Mouse (Mus musculus): Measurements from ENCODE around the gene Nfkbie. TPM values are rescaled to one million over a fixed set of nuclear protein-coding genes. Genes with fewer than 3 reads are reported as not detected.
A peak's percentile ranks its signal among the peaks of the same experiment; 100 is the strongest.

Gene Nfkbie
- polyA plus RNA-seq, 1 experiment from 2014 or later: 3.7 TPM

GRCm38 (mm10) chr17:45545278-45545961 is 10.1 kb upstream of the Nfkbie start:
- peaks cover 100% of the 10 kb centered on the region for H3K27me3 ChIP-seq (ENCODE audit: insufficient read depth, poor library complexity, severe bottlenecking)
- peak overlapping the region; percentile 54 for H3K4me3 ChIP-seq
- DNase-seq (ENCODE audit: low spot score): no peak
- 0 out of 2 replicates have a peak, but pooled peaks cover 2% of the 10 kb centered on the region for H3K36me3 ChIP-seq
- H3K27ac ChIP-seq: no peak overlapping the region
- 3% methylated on average over 74 of the region's 74 CpGs for WGBS
- H3K9me3 ChIP-seq: no peaks in the 10 kb centered on the region
- peaks cover 41% of the 10 kb centered on the region for H3K4me1 ChIP-seq

GRCm38 (mm10) chr17:45546941-45547340 is 8.6 kb upstream of the Nfkbie start:
- WGBS: 55% methylated on average over 16 of the region's 16 CpGs
- 0 out of 2 replicates have a peak, but pooled peaks cover 2% of the 10 kb centered on the region for H3K36me3 ChIP-seq
- no peak overlapping the region for H3K4me3 ChIP-seq
- no peaks in the 10 kb centered on the region for H3K9me3 ChIP-seq
- H3K27me3 ChIP-seq (ENCODE audit: insufficient read depth, poor library complexity, severe bottlenecking): peaks cover 99% of the 10 kb centered on the region
- no peak for DNase-seq (ENCODE audit: low spot score)
- H3K4me1 ChIP-seq: peaks cover 44% of the 10 kb centered on the region
- H3K27ac ChIP-seq: no peak overlapping the region

DNA sequence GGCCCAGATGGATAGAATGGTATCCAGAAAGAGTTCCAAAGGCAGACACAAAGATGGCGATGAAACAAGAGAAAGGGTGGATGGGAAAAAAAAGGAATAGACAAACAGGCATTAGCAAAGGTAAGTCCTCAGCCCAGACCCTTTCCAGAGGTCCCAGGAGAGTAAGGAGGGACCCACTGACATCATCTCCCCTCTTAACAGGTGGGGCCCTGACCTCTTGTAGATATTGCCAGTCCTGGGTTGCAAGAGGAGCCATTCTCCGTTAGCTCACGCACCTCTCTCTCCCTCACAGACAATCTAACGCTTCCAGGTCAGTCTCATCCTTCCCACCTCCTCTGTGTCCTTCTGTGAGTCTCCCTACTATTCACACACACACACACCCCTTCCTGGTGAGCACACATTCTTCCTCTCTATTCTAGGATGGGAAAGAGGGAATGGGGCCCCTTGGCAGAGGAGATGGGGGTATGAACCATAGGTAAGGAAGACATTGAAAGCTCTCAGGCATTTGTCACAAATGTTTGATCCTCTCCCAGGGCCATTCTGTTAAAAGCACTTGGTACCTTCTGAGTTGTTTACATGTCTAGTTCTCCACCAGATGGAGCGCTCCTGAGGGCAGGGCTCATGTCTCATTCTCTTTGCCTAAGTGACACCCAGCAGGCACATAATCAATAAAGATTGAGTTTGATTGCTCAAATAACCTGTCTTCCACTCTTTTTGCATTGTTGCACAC is 7.9 kb upstream of the Nfkbie start:
- WGBS: 70% methylated on average over 5 of the region's 5 CpGs
- H3K27ac ChIP-seq: no peak overlapping the region
- peaks cover 45% of the 10 kb centered on the region for H3K4me1 ChIP-seq
- peaks cover 93% of the 10 kb centered on the region for H3K27me3 ChIP-seq (ENCODE audit: insufficient read depth, poor library complexity, severe bottlenecking)
- DNase-seq (ENCODE audit: low spot score): no peak
- 0 out of 2 replicates have a peak, but pooled peaks cover 2% of the 10 kb centered on the region for H3K36me3 ChIP-seq
- no peaks in the 10 kb centered on the region for H3K9me3 ChIP-seq
- no peak overlapping the region for H3K4me3 ChIP-seq

GRCm38 (mm10) chr17:45548541-45549512 is 6.7 kb upstream of the Nfkbie start:
- Histone ChIP-seq H3K9me3 (no peaks in the 10 kb centered on the region), H3K4me1 (peaks cover 44% of the 10 kb centered on the region), H3K27ac (peak overlapping the region; percentile 91), H3K27me3 (ENCODE audit: insufficient read depth, poor library complexity, severe bottlenecking) (peaks cover 88% of the 10 kb centered on the region), H3K4me3 (peak overlapping the region; percentile 86), H3K36me3 (0 out of 2 replicates have a peak, but pooled peaks cover 2% of the 10 kb centered on the region)
- 3% methylated on average over 56 of the region's 68 CpGs for WGBS
- no peak for DNase-seq (ENCODE audit: low spot score)

GRCm38 (mm10) chr17:45549617-45550181 is 5.8 kb upstream of the Nfkbie start, which contains the start of gene Tmem151b:
Gene Tmem151b, minus strand, starts transcription at chr17:45549677.
- Histone ChIP-seq H3K27me3 (ENCODE audit: insufficient read depth, poor library complexity, severe bottlenecking) (peaks cover 88% of the 10 kb centered on the region), H3K4me3 (peak within 1 kb of the TSS; percentile 86), H3K4me1 (peaks cover 35% of the 10 kb centered on the region), H3K9me3 (no peaks in the 10 kb centered on the region), H3K27ac (peak within 1 kb of the TSS; percentile 91), H3K36me3 (0 out of 2 replicates have a peak, but pooled peaks cover 2% of the 10 kb centered on the region)
- DNase-seq (ENCODE audit: low spot score): no peak
- under 1% methylated on average over 23 of the region's 29 CpGs for WGBS

DNA sequence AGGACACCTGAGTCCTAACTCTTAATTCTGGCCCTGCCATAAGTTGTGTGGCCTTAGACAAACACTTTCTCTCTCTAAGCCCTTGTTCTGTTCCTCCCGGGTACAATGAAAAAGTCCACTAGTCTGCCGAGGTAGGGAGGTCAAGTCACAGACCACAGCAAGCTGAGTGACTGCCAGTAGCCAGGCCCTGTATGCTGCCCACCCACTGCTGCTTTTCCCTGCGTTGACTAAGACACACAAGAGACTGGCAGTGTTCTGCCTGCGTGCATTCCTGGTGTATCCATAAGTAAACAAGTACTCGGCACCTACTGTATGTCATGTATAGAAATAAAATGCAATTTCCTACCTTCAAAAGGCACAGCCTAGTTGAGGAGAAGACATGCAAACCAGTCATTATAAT is 5.2 kb upstream of the Nfkbie start:
- Histone ChIP-seq H3K36me3 (0 out of 2 replicates have a peak, but pooled peaks cover 2% of the 10 kb centered on the region), H3K4me3 (peak overlapping the region; percentile 86), H3K27ac (peak overlapping the region; percentile 91; the same call in 1 of the 2 replicates), H3K27me3 (ENCODE audit: insufficient read depth, poor library complexity, severe bottlenecking) (peaks cover 82% of the 10 kb centered on the region), H3K9me3 (no peaks in the 10 kb centered on the region), H3K4me1 (peaks cover 30% of the 10 kb centered on the region)
- WGBS: 31% methylated on average over 5 of the region's 5 CpGs
- DNase-seq (ENCODE audit: low spot score): no peak

DNA sequence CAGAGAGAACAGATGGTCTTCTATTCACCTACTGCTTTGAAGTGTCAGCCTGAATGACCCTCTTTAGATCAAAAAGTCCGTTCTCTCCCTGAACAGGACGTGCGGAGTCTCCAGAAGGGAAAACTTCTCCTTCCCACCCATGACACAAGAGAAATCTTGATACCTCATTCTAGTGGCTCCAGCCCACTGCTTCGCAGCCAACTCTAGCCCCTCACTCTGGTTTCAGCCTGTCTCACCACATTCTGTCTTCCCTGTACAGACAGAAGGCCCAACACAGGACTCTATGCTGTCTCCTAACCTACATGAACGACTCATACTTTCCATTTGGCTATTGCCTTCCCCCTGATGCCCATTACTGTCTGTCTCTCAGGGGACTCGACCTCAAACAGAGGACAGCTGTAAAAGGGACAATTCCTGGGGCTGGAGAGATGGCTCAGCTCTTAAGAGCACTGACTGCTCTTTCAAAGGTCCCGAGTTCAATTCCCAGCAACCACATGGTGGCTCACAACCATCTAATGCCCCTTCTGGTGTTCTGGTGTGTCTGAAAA is 4.2 kb upstream of the Nfkbie start:
- no peak for DNase-seq (ENCODE audit: low spot score)
- Histone ChIP-seq H3K4me3 (no peak overlapping the region), H3K27ac (no peak overlapping the region), H3K36me3 (0 out of 2 replicates have a peak, but pooled peaks cover 2% of the 10 kb centered on the region), H3K9me3 (no peaks in the 10 kb centered on the region), H3K4me1 (peaks cover 29% of the 10 kb centered on the region), H3K27me3 (ENCODE audit: insufficient read depth, poor library complexity, severe bottlenecking) (peaks cover 79% of the 10 kb centered on the region)
- 63% methylated on average over 7 of the region's 7 CpGs for WGBS

GRCm38 (mm10) chr17:45551816-45552451 is 3.6 kb upstream of the Nfkbie start:
- peak; percentile 88 for DNase-seq (ENCODE audit: low spot score)
- Histone ChIP-seq H3K4me1 (peaks cover 35% of the 10 kb centered on the region), H3K4me3 (no peak overlapping the region), H3K27me3 (ENCODE audit: insufficient read depth, poor library complexity, severe bottlenecking) (peaks cover 79% of the 10 kb centered on the region), H3K36me3 (0 out of 2 replicates have a peak, but pooled peaks cover 1% of the 10 kb centered on the region), H3K9me3 (no peaks in the 10 kb centered on the region), H3K27ac (no peak overlapping the region)
- WGBS: 4% methylated on average over 8 of the region's 8 CpGs

DNA sequence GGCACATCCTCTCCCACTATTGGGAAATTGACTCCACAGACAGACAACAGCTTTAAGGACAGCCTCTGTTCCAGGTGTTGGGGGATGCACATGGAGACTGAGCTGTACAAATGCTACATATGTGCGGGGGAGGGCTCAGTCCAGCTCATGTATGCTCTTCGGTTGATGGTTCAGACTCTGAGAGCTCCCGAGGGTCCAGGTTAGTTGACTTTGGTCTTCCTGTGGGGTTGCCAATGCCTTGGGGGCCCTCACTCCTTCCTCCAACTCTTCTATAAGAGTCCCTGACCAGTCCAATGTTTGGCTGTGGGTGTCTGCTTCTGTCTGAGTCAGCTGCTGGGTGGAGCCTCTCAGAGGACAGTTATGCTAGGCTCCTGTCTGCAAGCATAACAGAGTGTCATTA is 2.4 kb upstream of the Nfkbie start:
- no peak overlapping the region for H3K4me3 ChIP-seq
- no peaks in the 10 kb centered on the region for H3K9me3 ChIP-seq
- H3K27me3 ChIP-seq (ENCODE audit: insufficient read depth, poor library complexity, severe bottlenecking): peaks cover 79% of the 10 kb centered on the region
- no peak overlapping the region for H3K27ac ChIP-seq
- peaks cover 46% of the 10 kb centered on the region for H3K4me1 ChIP-seq
- no peak for DNase-seq (ENCODE audit: low spot score)
- WGBS: 81% methylated on average over 3 of the region's 3 CpGs
- no peaks in the 10 kb centered on the region for H3K36me3 ChIP-seq

- H3K4me1 ChIP-seq: peaks cover 47% of the 10 kb centered on the region
- no peak overlapping the region for H3K27ac ChIP-seq
- H3K9me3 ChIP-seq: no peaks in the 10 kb centered on the region
- no peak for DNase-seq (ENCODE audit: low spot score)
- WGBS: 33% methylated on average over 1 of the region's 1 CpGs
- H3K36me3 ChIP-seq: 0 out of 2 replicates have a peak, but pooled peaks cover 7% of the 10 kb centered on the region
- H3K27me3 ChIP-seq (ENCODE audit: insufficient read depth, poor library complexity, severe bottlenecking): peaks cover 78% of the 10 kb centered on the region
- no peak overlapping the region for H3K4me3 ChIP-seq
Measured at GRCm38 (mm10) chr17:45554420-45554819, 1.1 kb upstream of the Nfkbie start.

DNA sequence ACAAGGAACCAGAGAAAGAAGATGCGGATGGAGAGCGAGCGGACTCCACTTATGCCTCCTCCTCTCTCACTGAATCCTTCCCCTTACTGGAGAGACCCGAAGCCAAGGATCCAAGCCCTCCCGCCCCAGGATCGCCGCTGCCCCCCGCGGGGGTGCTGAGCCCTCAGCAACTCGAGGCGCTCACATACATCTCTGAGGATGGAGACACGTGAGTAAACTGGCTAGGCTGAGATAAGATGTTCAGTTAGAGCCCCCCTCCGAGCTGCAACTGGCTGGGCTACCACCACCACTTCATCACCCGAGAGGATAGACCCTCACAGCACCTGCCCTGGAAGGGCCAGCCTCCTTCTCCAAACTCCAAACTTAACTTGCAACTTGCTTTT is 595 bp downstream of the Nfkbie start:
- H3K27me3 ChIP-seq (ENCODE audit: insufficient read depth, poor library complexity, severe bottlenecking): peaks cover 68% of the 10 kb centered on the region
- H3K36me3 ChIP-seq: 0 out of 2 replicates have a peak, but pooled peaks cover 7% of the 10 kb centered on the region
- H3K27ac ChIP-seq: peak overlapping the region; percentile 75
- WGBS: 2% methylated on average over 14 of the region's 14 CpGs
- DNase-seq (ENCODE audit: low spot score): no peak
- peak overlapping the region; percentile 76 for H3K4me3 ChIP-seq
- no peaks in the 10 kb centered on the region for H3K9me3 ChIP-seq
- peaks cover 36% of the 10 kb centered on the region for H3K4me1 ChIP-seq
